Mouse (Mus musculus) heart, embryonic 15.5 days (tissue): ENCODE data around the gene Ipo5. TPM values are rescaled to one million over a fixed set of nuclear protein-coding genes. Genes with fewer than 3 reads are reported as not detected.
A peak's percentile ranks its signal among the peaks of the same experiment; 100 is the strongest.

ENCODE experiments used
- ATAC-seq: fragments of 200-750 bp; cut with Nextera tagmentation; replicated peaks from 2 replicates; pipeline ENCODE4 v1.8.0; 2017; ENCODE audit warnings: low read depth, moderate TSS enrichment; ENCODE audit not compliant: insufficient number of reproducible peaks, insufficient read depth, low FRiP score
- H3K27ac ChIP-seq: fragments of 300-500 bp; sonication (generic); 2 replicates; pipeline ENCODE4 v1.5.1; 2015; ENCODE audit warnings: mild to moderate bottlenecking, inconsistent platforms
- H3K27me3 ChIP-seq: fragments of 300-500 bp; sonication (generic); 2 replicates; pipeline ENCODE4 v1.6.1; 2015; ENCODE audit warnings: inconsistent platforms
- H3K36me3 ChIP-seq: fragments of 300-500 bp; sonication (generic); 2 replicates; pipeline ENCODE4 v1.6.1; 2015; ENCODE audit warnings: mild to moderate bottlenecking, inconsistent platforms
- H3K4me1 ChIP-seq: fragments of 300-500 bp; sonication (generic); replicated peaks from 2 replicates; pipeline ENCODE4 v1.6.1; 2015; ENCODE audit warnings: inconsistent platforms
- H3K4me2 ChIP-seq: fragments of 300-500 bp; sonication (generic); 2 replicates; pipeline ENCODE4 v1.6.1; 2015; ENCODE audit warnings: inconsistent platforms, mild to moderate bottlenecking, moderate library complexity
- H3K4me3 ChIP-seq: fragments of 300-500 bp; sonication (generic); 2 replicates; pipeline ENCODE4 v1.5.1; 2015; ENCODE audit warnings: mild to moderate bottlenecking, inconsistent platforms
- H3K9ac ChIP-seq: fragments of 300-500 bp; sonication (generic); 2 replicates; pipeline ENCODE4 v1.6.1; 2015; ENCODE audit warnings: mild to moderate bottlenecking, inconsistent platforms
- H3K9me3 ChIP-seq: fragments of 300-500 bp; sonication (generic); replicated peaks from 2 replicates; pipeline ENCODE4 v1.6.1; 2016; ENCODE audit warnings: inconsistent platforms
- WGBS: fragments of 180-500 bp; shearing (Covaris S2); methylation state at CpG from one replicate; pipeline ENCODE4 v1.1.7; 2015; ENCODE audit warnings: mixed read lengths; 5-methylcytosine and 5-hydroxymethylcytosine counted together
- polyA plus RNA-seq: library from polyadenylated mRNA; unstranded; fragments of >200 nt; fragmentation: Nextera tagmentation; extraction: Ambion mirVana; gene quantifications from 2 replicates; pipeline ENCODE4 v1.2.1, GENCODE M21; 2015

Gene Ipo5
- polyA plus RNA-seq, 1 experiment from 2014 or later = 55.3 TPM

DNA sequence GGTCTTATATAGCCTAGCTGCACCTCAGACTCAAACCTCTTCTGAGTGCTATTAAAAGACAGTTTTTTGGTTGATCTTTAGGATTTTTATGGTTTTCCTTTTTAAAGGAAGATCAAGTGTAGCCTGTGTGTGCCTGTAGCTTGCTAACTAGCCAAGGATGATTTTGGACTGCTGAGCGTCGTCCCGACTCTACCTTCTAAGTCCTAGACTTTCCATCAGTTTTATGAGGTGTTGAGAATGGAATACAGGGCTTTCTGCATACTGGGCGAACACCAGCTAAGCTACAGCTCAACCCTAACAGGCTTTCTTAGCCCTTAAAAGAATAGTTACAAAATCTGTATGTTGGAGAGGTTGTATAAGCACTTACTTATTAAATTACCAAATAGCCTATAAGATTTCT lies 13.0 kb downstream of the Ipo5 start:
- H3K36me3 ChIP-seq = peaks cover 76% of the 10 kb centered on the region
- WGBS = 92% methylated on average over 4 of the region's 4 CpGs

DNA sequence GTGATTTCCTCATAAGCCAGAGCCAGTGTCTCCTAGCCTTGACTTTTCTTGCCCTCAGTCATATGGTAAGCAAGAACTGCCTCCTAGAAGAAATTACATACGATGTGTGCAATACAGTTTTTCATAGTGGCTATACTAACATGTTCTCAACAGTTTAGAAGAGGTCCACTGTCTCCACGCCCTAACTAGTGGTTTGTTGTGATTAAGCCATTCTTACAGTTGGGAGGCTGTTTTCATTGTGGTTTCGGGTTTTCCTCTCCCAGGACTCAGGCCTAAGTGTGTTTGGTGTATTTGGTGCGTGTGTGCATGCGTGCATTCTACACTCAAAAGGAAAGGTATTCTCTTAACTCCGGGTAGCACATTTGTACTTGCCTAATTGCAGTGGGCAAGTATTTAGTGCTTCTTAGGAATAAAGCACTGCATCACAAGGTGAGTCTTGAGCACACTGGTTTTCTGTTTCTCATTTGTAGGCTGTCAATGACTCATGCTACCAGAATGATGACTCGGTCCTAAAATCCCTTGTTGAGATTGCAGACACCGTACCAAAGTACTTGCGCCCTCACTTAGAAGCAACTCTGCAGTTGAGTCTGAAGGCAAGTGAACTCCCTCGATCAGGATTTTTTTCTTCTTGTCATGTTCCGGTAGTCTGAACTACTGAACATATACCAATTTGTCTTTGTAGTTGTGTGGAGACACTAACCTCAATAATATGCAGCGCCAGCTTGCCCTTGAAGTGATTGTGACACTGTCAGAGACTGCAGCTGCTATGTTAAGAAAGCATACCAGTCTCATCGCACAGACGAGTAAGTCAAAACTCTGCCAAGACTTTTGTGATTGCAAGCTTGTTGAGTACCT lies 14.9 kb downstream of the Ipo5 start:
- H3K4me2 ChIP-seq = no peak overlapping the region
- no peaks in the 10 kb centered on the region for H3K27me3 ChIP-seq
- H3K4me3 ChIP-seq = no peak overlapping the region
- no peak for ATAC-seq
- H3K27ac ChIP-seq = no peak overlapping the region
- 84% methylated on average over 14 of the region's 14 CpGs for WGBS
- H3K9ac ChIP-seq = no peak overlapping the region
- H3K9me3 ChIP-seq = no peaks in the 10 kb centered on the region
- H3K36me3 ChIP-seq = peaks cover 69% of the 10 kb centered on the region
- no peaks in the 10 kb centered on the region for H3K4me1 ChIP-seq

More for the DNA sequence above, 13.0 kb downstream of the Ipo5 start:
- no peaks in the 10 kb centered on the region for H3K27me3 ChIP-seq
- H3K9me3 ChIP-seq = no peaks in the 10 kb centered on the region
- H3K4me2 ChIP-seq = no peak overlapping the region
- ATAC-seq = no peak
- H3K27ac ChIP-seq = no peak overlapping the region
- H3K4me3 ChIP-seq = no peak overlapping the region
- no peak overlapping the region for H3K9ac ChIP-seq
- H3K4me1 ChIP-seq = no peaks in the 10 kb centered on the region

DNA sequence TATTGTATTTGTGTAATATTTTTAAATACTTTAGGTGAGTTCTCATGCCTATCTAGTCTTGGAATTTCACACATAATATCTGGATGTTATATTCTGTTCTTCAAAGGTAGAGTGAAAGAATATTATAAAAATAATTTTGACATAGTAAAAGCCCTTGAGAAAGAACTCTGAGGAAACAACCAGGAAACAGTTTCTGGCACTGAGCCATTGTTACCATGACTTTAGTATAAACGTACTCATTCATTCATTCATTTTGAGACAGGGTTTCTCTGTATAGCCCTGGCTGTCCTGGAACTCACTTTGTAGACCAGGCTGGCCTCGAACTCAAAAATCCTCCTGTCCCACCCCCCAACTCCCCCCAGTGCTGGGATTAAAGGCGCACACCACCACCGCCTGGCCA lies 20.2 kb downstream of the Ipo5 start:
- H3K9me3 ChIP-seq = no peaks in the 10 kb centered on the region
- H3K9ac ChIP-seq = no peak overlapping the region
- WGBS = 82% methylated on average over 4 of the region's 4 CpGs
- no peak overlapping the region for H3K4me3 ChIP-seq
- peaks cover 63% of the 10 kb centered on the region for H3K36me3 ChIP-seq
- no peak overlapping the region for H3K4me2 ChIP-seq
- no peaks in the 10 kb centered on the region for H3K27me3 ChIP-seq
- H3K27ac ChIP-seq = no peak overlapping the region
- H3K4me1 ChIP-seq = no peaks in the 10 kb centered on the region
- ATAC-seq = no peak

DNA sequence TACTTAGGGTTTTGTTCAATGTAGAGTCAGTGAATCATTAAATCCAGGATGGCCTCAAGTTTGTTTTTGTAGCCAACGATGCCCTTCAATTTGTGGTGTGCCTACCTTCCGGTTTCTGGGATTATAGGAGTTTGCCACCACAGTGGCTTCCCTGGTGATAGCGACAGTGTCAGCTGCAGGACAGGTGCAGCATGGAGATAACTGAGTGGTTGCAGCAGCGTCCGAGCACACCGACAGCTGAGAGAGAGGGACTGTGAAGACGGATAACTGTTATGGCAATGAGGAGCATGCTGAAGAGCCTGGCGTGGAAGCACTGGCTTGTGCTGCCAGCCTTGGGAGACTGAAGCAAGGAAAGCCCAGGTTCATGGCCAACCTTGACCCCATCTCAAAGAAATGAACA lies 22.6 kb downstream of the Ipo5 start:
- Histone ChIP-seq H3K4me2 (no peak overlapping the region), H3K36me3 (peaks cover 65% of the 10 kb centered on the region), H3K4me1 (no peaks in the 10 kb centered on the region), H3K9me3 (no peaks in the 10 kb centered on the region), H3K4me3 (no peak overlapping the region), H3K9ac (no peak overlapping the region), H3K27ac (no peak overlapping the region), H3K27me3 (no peaks in the 10 kb centered on the region)
- 91% methylated on average over 8 of the region's 8 CpGs for WGBS
- no peak for ATAC-seq

DNA sequence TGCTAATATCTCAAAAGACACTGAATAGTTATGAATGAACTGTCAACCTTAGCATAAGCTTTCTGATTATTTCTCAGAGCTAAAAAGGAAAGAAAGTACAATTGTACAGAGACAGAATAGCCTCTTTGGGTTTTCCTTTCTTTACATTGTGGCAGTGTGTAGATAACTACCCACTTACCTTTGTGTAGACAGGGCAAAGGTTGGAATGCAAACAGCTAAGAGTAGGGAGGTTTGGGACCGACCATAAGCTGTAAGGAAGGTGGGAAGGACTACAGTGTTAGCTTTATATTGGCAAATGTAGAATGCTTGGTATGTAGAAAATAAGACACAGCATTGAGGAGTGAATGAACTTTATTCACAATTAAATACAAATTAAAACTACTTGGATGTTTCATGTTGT lies 26.1 kb downstream of the Ipo5 start:
- Histone ChIP-seq H3K27me3 (no peaks in the 10 kb centered on the region), H3K4me2 (no peak overlapping the region), H3K4me1 (no peaks in the 10 kb centered on the region), H3K9me3 (no peaks in the 10 kb centered on the region), H3K36me3 (peaks cover 87% of the 10 kb centered on the region), H3K9ac (no peak overlapping the region), H3K4me3 (no peak overlapping the region), H3K27ac (no peak overlapping the region)
- 76% methylated on average over 1 of the region's 1 CpGs for WGBS
- ATAC-seq = no peak

DNA sequence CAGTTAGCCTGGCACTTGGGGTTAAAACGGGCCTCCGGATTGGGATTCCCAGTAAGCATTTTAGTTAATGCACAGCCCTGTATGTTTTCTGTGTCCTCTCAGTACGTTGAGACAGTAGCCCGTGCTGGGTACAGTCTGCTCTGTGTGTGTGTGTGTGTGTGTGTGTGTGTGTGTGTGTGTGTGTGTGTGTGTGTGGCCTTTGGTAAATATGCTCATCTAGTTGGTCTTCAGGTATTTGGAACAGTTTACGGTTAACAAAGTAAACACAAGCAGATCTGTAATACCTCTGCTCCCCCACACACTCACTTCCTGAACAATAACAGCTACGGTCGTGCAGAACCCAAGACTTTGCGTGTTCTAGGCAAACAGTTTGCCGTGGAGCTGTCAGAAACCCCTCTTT lies 31.8 kb downstream of the Ipo5 start:
- 79% methylated on average over 9 of the region's 9 CpGs for WGBS
- H3K4me3 ChIP-seq = no peak overlapping the region
- no peaks in the 10 kb centered on the region for H3K27me3 ChIP-seq
- ATAC-seq = no peak
- no peak overlapping the region for H3K4me2 ChIP-seq
- H3K36me3 ChIP-seq = peaks cover 70% of the 10 kb centered on the region
- no peak overlapping the region for H3K27ac ChIP-seq
- no peaks in the 10 kb centered on the region for H3K9me3 ChIP-seq
- H3K4me1 ChIP-seq = peaks cover 8% of the 10 kb centered on the region
- H3K9ac ChIP-seq = no peak overlapping the region

DNA sequence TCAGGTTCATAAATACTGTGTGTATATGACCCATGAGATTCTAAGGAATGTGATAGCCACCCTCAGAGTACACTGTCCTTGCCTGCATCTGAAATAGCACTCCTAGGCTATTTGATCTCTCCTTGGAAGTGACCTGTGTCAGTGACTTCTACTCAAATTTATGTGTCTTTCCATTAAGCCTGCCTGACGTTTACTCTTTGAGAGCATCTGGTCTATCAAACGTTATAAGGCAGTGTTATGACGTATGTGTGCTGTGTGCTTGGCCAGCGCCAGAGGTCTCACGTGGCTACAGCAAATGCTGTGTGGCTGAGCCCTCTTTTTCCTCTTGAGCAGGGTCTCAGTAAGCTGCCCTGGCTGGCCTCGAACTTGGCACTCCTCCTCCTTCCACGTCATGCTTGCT lies 34.1 kb downstream of the Ipo5 start:
- no peak for ATAC-seq
- peaks cover 8% of the 10 kb centered on the region for H3K4me1 ChIP-seq
- no peak overlapping the region for H3K27ac ChIP-seq
- no peak overlapping the region for H3K4me3 ChIP-seq
- no peaks in the 10 kb centered on the region for H3K27me3 ChIP-seq
- H3K9me3 ChIP-seq = no peaks in the 10 kb centered on the region
- H3K36me3 ChIP-seq = peaks cover 64% of the 10 kb centered on the region
- no peak overlapping the region for H3K4me2 ChIP-seq
- H3K9ac ChIP-seq = no peak overlapping the region
- WGBS = 81% methylated on average over 7 of the region's 7 CpGs

DNA sequence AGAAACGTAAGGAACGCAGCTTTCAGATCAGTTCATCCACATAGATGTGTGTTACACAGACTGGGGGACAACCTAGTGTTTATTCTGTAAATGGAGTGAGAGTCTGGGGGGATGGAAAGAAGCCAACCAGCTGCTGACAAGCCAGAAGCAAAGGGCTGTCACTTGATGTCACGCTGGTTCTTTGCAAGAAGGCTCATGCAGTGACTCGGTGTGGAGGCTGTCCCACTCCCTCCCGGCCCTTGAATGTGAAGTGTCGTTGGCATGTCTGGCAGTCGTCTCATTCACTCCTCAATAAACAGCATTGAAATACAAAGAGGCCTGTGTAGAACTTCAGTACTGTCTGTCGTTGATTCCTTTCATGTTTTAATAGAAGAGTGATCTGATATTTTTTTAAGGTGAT lies 36.1 kb downstream of the Ipo5 start:
- Histone ChIP-seq H3K4me3 (no peak overlapping the region), H3K4me1 (peaks cover 8% of the 10 kb centered on the region), H3K9ac (no peak overlapping the region), H3K36me3 (peaks cover 45% of the 10 kb centered on the region), H3K27ac (peak overlapping the region; percentile 54), H3K9me3 (no peaks in the 10 kb centered on the region), H3K4me2 (no peak overlapping the region), H3K27me3 (no peaks in the 10 kb centered on the region)
- WGBS = 35% methylated on average over 8 of the region's 8 CpGs
- peak; percentile 76 for ATAC-seq

DNA sequence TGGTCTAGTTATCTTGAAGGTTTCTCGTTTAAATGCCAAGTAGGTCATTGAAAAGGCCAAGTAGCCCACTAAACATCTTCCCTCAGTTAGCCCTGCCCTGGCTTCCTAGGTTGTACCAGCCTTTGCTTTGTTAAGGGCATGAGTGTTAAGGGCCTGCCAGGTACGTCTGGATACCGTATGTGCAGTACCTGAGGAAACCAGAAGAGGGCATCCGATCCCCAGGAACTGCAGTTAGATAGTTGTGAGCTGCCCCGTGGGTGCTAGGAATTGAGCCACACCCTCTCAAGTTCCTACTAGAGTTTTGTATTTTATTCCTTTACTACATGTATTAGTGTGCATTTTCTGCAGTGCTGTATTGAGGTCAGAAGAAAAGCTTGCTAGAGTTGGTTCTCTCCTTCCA lies 38.0 kb downstream of the Ipo5 start:
- ATAC-seq = no peak
- Histone ChIP-seq H3K4me1 (peaks cover 8% of the 10 kb centered on the region), H3K27me3 (no peaks in the 10 kb centered on the region), H3K9ac (no peak overlapping the region), H3K36me3 (peaks cover 33% of the 10 kb centered on the region), H3K4me2 (no peak overlapping the region), H3K27ac (no peak overlapping the region), H3K9me3 (no peaks in the 10 kb centered on the region), H3K4me3 (no peak overlapping the region)
- 91% methylated on average over 5 of the region's 5 CpGs for WGBS

DNA sequence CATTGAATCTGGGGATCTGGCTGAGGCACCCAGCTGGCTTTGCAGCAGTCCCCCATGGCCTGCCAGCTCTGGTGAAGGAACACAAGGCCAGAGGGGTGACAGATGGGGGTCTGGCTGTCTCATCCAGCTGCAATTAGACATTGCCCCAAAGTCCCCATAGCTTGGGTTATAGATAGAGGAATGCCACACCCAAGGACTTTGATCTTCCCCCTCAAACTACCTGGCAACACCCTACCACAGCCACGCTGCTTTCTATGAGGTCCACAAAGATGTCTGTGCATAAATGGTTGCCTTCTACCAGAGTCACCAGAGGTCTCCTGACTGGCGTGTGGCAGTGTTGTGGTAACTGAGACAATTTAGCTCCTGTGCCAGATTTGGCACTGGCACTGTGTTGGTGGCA lies 39.0 kb downstream of the Ipo5 start:
- Histone ChIP-seq H3K4me3 (no peak overlapping the region), H3K36me3 (peaks cover 22% of the 10 kb centered on the region), H3K27ac (no peak overlapping the region), H3K4me2 (no peak overlapping the region), H3K27me3 (no peaks in the 10 kb centered on the region), H3K9ac (no peak overlapping the region), H3K9me3 (no peaks in the 10 kb centered on the region), H3K4me1 (peaks cover 8% of the 10 kb centered on the region)
- ATAC-seq = no peak
- WGBS = 78% methylated on average over 2 of the region's 2 CpGs

DNA sequence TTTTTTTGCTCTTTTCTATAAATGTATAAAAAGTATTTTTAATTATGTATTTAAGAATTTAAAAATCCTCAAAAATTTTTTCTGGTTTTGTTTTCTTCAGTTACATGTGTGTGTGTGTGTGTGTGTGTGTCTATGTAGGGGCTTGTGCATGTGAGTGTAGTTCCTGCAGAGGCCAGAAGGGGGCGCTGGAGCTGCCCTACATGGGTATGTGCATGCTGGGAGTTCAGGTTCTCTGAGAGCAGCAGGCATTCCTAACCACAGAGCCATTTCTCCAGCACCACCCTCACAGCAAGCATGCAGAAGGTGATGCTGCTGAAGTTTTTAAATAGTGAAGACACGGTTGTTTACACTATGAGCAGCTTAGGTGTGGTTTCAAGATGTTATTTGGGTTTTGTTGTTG lies 41.4 kb downstream of the Ipo5 start:
- Histone ChIP-seq H3K36me3 (peaks cover 17% of the 10 kb centered on the region), H3K9me3 (no peaks in the 10 kb centered on the region), H3K27me3 (0 out of 2 replicates have a peak, but pooled peaks cover 2% of the 10 kb centered on the region), H3K27ac (no peak overlapping the region), H3K9ac (no peak overlapping the region), H3K4me1 (peaks cover under 1% of the 10 kb centered on the region; the same call in 1 of the 2 replicates), H3K4me3 (no peak overlapping the region), H3K4me2 (no peak overlapping the region)
- 51% methylated on average over 2 of the region's 2 CpGs for WGBS
- no peak for ATAC-seq

DNA sequence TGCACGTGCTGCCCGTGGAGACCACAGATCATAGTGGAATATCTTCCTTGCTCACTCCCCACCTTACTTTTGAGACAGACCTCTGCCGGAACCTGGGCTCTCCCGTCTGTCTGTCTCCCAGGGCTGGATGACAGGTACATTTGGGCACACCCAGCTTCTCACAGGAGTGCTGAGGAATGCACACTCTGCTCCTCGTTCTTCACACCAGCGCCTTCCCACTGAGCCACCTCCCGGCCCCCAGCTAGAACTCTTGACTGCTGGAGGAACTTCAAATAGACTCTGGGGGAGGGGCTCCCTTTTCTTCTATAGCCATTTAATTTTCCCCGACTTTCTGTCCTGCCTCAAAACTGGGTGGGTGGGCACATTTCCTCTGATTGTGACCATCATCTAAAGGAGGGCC lies 49.5 kb downstream of the Ipo5 start:
- Histone ChIP-seq H3K9me3 (no peaks in the 10 kb centered on the region), H3K9ac (no peak overlapping the region), H3K36me3 (no peaks in the 10 kb centered on the region), H3K27ac (no peak overlapping the region), H3K27me3 (no peaks in the 10 kb centered on the region), H3K4me1 (no peaks in the 10 kb centered on the region), H3K4me2 (no peak overlapping the region), H3K4me3 (no peak overlapping the region)
- 49% methylated on average over 8 of the region's 8 CpGs for WGBS
- ATAC-seq = no peak
